Mouse (Mus musculus): ENCODE results near the gene Foxo3. TPM values are rescaled to one million over a fixed set of nuclear protein-coding genes. Genes with fewer than 3 reads are reported as not detected.
A peak's percentile ranks its signal among the peaks of the same experiment; 100 is the strongest.

Gene Foxo3
- total RNA-seq, 2 experiments from 2014 or later = 29.4 to 33.1 TPM

DNA sequence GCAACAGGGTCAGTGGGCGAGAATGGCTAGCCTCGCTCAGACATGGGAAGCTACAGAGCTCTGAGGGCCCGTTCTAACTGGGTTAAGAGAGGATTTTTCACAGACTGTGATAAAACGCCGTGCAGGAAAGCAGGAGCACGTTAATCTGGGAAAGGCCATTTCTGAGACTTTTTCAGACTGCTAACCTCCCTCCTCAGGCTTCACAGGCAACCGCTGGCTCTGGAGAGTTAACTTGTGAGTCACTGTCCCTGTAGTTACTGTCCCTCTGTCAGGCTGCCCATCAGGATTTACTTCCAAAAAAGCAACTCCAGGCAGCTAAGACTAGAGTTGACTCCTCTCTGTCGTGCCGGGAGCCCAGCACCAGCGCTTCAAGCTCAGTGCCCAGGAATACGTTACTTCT lies 54.6 kb downstream of the Foxo3 start:
- no peak for DNase-seq

DNA sequence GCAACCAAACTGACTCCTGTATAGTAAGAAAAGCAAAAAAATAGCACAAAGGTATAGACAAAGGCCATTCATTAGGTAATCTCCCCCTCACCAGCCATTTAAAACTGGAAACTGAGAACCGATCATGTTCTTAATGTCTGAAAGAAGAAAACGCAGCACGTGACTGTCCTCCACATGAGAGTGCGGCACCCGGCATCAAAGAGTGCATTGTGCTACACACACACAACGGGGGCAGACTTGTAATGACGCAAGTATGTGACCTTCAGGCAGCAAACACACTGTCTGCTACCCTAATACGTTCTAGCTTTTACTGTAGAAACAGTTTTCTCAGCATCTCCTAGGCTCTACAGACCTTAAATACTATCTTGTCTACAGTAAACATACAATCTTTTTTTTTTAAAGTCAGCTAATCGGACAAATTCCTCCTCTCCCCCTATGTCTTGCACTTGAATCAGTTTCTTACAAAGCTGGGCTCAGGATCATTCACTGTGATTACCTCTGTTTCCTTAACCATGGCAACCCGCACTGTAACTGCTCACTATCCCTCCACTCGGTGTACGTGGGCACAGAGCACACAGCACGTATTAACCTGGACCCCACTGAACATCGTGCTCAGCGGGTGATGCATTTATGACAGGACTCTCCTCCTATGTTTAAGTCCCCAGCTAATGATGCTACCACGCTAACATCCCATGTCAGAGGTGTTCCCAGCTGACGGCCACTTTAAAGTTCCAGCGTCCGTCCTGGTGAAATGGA lies 55.2 kb downstream of the Foxo3 start:
- no peak for DNase-seq

DNA sequence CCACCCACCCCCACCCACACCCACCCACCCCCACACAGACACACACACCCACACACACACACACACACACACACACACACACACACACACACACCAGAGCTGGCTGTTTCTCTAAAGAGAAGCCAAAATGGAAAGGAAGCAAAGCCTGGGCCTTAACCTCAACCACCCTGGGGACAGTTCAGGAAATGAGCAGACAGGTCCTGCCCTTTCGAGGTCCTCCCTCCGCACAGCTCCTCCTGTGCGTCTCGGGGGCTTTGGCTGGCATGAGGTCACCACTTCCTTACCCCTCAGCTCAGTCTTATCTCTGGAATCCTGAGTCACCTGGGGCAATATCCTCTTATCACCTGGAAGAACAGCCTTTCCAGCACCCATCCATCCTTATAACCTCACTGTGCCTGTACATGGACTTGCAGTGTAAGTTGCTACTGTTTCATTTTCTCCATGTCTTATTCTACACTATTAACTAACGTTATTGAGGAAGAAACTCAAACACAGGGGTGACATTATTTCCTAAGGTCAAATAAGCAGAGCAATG lies 56.1 kb downstream of the Foxo3 start:
- DNase-seq = peak; percentile 26

DNA sequence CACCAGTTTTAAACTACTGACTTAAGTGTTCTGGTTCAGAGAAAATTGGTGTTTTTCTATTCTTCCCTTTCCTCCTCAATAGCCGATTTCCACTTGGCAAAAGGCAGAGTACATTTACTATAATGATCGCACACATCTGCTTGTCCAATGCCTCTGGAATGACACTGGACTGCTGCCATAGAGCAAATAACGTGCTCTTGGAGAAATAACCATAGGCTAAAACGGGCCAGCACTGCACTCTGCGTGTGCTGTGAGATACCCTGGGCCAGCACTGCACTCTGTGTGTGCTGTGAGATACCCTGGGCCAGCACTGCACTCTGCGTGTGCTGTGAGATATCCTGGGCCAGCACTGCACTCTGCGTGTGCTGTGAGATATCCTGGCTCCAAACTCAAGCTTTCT lies 65.1 kb downstream of the Foxo3 start:
- DNase-seq = no peak

GRCm38 (mm10) chr10:42210641-42211040 lies 65.9 kb downstream of the Foxo3 start:
- no peak for DNase-seq

DNA sequence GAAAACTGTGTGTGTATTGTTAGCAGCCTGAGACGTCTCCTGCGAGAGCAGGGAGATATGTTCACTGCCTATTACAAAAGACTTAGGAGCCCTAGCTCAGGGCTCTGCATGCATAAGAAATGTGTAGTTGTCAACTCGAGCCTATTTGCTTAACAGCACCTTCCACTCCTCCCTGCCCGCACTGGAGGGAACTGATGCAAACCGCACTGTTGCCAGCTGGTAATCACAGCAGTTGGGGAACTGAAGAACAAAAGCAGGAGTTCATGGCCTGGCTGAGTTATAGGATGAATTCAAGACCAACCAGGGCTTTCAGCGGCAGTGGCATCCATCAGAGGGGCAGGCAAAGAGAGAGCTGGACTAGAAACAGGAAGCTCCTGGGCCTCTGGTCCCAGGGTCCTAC lies 66.7 kb downstream of the Foxo3 start:
- no peak for DNase-seq

- no peak for DNase-seq
Observed at GRCm38 (mm10) chr10:42207612-42208011, 68.9 kb downstream of the Foxo3 start.

DNA sequence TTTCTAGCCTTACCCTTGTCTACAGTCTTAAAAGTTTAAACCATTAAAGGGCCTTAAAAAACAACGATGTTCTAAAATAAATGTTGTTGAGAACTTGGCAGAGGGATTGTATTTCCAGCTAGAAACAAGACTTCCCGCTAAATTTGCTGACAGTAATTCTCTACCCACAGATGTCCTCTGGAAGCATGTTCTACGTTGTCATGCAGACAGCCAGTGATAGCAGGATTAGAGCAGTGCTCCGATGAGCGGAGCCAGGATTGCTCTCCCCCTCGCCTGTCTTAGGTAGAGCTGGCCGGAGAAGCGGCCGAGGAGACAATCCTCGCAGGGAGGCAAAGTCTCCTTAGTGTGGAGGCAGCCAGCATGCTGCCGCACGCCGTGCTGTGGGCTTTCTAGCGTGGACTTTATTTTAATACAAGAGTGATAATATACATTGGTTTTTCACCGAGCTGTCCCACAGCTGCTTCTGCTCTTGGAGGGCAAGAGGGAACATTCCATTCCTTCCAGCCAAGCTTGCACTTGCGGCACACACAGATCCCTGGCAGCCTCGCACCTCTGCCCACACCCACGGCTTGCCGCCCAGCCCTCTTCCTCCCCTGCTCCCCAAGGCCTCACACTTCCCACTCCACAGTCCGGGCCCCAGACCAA lies 71.7 kb downstream of the Foxo3 start:
- DNase-seq = peak; percentile 52

DNA sequence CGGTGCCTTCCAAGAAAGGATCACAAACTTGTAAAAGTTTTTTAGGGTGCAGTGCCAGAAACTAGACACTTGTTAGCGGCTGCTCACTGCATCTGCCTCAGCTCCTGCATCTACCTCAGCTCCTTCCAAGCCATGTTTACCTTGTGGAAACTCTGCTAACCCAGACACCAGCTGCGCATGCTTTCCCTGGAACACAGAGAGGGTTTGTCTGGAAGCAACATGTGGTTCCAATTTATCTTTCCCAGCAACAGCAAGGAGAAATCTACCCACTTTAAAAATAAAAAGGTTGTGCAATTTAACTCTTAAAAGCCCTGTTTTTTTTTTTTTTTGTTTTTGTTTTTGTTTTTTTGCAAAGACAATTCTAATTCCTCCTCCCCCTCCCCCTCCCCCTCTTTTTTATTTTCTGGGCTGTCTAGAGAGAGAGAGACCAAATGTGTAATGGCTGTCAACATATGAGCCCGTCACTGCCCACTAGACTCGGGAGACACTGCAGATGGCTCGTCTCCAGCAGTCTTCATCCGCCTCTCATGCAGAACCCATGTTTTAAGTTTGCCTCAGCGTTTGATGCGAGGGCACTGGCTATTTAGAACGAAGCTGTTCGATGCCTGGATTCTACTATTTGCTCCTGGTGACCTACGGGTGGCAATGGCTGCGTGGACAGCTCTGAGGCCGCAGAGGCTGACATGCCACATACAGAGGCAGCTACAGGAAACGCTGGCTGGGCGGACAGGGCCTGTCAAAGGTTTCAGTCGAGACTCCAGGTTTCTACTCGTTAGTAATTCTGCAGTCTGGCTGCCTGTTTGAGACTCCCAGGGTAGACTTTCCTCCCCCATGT lies 73.0 kb downstream of the Foxo3 start:
- no peak for DNase-seq

- no peak for DNase-seq
Observed at GRCm38 (mm10) chr10:42202561-42202960, 74.0 kb downstream of the Foxo3 start.

GRCm38 (mm10) chr10:42199472-42199871 lies 77.1 kb downstream of the Foxo3 start:
- no peak for DNase-seq

DNA sequence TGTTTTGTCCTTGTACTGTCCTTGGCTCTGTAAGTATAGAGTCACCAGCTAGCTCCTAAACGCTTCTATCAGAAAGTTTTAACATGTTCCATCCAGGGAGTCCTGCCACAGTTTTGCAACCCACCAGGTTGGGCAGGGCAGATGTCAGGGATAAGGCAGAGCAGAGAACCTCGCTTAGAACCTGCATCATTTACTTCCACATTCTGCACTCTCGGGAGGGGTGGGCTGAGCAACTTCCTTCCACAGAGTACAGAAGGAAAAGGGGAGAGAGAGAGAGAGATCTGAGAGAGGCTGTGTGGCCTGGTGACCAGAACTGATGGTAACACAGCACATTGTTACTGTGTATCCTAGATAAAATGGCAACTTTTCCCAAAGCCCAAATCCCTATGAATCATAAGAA lies 77.9 kb downstream of the Foxo3 start:
- no peak for DNase-seq

- DNase-seq = no peak
Observed at GRCm38 (mm10) chr10:42194784-42195183, 81.8 kb downstream of the Foxo3 start.

- DNase-seq = no peak
Observed at GRCm38 (mm10) chr10:42193981-42194380, 82.6 kb downstream of the Foxo3 start.

- no peak for DNase-seq
Observed at GRCm38 (mm10) chr10:42192951-42193350, 83.6 kb downstream of the Foxo3 start.

DNA sequence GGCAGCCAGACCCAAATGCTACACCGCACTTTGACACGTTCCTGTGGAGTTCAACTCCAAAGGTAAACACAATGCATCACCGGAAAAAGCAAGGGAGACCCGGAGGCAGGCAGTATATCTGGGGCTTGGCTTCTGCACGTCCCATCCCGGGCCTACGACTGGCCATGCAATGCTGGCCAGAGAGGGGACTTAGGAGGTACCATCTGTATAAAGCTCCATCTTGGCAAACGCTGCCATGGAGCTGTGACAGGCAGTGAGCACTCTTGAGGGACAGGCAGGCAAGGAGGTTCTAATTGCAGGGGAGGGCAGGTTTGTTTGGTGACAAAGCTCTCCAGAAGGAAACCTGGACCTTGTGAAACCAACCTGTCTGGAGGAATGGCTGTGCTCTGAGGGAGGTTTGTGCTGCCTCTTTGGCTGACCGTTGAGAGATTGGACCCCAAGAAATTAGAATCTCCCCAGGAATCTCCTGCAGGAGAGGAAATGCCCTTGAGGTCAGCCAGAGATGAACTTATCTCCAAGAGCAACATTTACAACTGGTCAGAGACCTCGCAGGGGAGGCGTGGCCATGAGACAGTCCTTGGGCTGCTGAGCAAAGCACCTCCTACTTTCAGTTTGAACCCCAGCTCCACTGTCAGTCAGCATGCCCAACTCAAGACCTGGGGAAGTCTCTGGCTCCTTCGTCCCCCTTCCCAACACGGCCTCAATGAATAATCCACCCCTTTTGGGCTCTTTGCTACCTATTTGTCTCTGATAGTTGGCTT lies 86.7 kb downstream of the Foxo3 start:
- DNase-seq = no peak

DNA sequence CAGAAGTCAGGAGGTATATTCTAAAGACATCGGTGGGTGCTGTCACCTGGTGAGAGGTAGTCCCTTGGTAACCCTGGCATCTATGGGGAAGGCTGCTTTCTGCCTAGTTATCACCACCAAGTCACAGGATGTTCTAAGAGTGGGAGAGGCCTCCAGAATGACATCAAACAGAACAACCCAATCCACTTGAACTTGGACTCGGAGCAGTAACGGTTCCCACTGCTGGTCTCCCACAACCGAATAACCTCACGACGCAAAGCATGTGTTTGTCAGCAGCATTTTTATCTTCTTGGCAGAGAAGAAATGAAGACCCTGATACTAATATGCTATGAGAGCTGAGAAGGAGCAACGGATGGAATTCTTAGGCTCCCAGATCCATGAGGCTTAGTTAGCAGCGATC lies 87.5 kb downstream of the Foxo3 start:
- DNase-seq = no peak

- no peak for DNase-seq
Observed at GRCm38 (mm10) chr10:42188091-42188490, 88.5 kb downstream of the Foxo3 start.

DNA sequence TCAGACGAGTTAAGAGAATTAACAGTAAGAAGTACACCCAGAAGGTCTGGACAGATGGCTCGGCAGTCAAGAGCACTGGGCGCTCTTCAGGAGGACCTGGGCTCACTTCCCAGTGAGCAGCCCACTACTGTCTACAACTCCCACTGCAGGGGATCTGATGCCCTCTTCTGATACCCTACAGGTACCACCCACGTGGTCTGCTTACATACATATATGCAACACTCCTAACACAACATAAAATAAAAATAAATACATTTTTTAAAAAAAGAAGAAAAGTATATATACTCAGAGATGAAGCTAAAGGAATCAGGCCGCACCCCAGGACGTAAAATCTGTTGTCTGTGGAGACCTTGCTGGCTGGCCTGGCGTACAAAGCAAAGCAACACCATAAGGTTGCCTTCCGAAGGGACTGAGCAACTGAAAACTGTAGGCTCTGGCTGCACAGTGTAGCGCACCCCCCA lies 89.6 kb downstream of the Foxo3 start:
- no peak for DNase-seq

DNA sequence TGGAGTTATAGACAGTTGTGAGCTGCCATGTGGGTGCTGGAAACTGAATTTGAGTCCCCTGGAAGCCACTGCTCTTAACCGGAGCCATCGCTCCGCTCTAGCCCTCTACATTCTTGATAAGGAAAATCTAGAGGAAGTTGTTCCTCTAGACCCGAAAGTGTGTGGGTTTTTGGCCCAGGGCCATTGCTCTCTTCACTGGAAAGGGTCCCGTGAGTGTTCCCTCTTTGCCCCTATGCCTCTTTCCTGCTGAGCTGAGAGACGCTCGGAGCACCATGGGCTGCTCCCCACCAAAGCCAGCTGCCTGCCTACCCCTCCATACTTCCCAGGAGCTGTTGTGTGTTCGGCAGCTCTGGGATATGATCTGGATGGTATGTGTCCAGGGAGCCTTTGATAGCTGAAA lies 96.2 kb downstream of the Foxo3 start:
- DNase-seq = peak; percentile 40

DNA sequence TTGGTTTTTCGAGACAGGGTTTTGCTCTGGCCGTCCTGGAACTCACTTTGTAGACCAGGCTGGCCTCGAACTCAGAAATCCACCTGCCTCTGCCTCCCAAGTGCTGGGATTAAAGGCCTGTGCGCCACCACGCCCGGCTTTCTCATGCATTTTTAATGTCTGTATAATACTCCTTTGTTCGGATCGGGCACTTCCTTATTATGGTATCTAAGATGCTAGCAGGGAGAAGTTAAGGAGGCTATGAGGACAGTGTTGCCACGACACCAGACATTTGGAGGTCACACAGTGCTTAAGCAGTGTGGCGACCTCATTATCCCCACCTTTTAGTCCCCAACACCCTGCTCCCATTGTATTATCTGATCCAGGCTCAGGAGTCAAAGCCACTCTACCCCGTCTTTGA lies 97.8 kb downstream of the Foxo3 start:
- no peak for DNase-seq
